Mouse (Mus musculus) adrenal gland, postnatal 25 days (tissue): ENCODE measurements around the gene Atl1. TPM values are rescaled to one million over a fixed set of nuclear protein-coding genes. Genes with fewer than 3 reads are reported as not detected.
A peak's percentile ranks its signal among the peaks of the same experiment; 100 is the strongest.

Experiments
- DNase-seq: peaks from one replicate; pipeline ENCODE4 v3.0.0; 2021; ENCODE audit warnings: mixed read lengths
- long read RNA-seq: library from polyadenylated mRNA; stranded (forward); transcript quantifications from one replicate; pipeline ENCODE4 v2.0.0, GENCODE M21; 2021
- total RNA-seq: library from RNA; stranded (reverse); gene quantifications from 2 replicates; pipeline ENCODE4 v1.2.3, GENCODE M21; 2021

Atl1 gene
- total RNA-seq = 6.3 and 8.0 TPM in 2 replicates
- long read RNA-seq, partial matches to known transcripts = 2 of 6 reads
- long read RNA-seq, other reads (novel, unspliced or antisense) = 4 of 6 reads

DNA sequence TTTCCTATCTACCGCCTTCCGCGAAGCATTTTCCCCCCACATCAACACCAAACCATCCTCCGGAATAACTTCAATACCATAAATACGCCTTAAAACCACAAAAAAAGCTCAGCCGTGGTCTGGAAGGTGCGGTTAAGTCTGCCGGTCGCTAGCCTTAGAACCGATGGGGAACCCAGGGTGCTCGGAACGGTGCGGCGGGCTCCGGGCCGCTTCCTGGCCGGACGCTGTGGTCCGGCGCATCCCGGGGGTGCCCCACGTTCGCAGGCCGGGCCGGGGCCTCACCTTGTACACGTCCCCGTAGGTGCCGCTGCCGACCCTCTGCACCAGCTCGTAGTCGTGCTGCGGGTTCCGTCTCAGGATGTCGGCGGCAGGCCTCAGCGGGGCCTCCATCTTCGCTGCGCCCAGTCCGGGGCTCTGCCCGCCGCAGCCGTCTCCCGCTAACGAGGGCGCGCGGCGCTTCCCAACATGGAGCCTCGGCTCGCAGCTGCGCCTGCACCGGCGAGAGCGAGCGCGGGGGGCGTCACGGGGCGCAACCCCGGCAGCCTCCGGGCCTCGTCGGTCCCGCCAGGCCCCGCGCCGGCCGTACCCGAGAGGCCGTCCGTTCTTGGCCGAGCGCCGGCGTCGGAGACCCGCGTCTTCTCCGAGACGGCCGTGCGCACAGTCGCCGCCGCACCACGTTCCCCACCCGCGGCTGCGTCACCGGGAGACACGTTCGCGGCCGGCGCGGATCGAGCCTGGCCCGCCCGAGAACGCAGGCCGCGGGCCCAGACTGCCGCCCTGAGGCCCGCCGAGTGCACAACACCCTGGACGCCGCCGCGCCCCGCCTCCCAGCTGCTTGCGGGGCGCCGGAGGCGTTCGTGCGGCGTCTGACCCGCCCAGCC lies at the start of gene Atl1, which contains the start of gene Map4k5:
Atl1 (plus strand) TSS at position 244 of the 881 bp plus-strand sequence.
Map4k5 (minus strand) TSS at position 830 of the 881 bp plus-strand sequence.
- peak; percentile 92 for DNase-seq

DNA sequence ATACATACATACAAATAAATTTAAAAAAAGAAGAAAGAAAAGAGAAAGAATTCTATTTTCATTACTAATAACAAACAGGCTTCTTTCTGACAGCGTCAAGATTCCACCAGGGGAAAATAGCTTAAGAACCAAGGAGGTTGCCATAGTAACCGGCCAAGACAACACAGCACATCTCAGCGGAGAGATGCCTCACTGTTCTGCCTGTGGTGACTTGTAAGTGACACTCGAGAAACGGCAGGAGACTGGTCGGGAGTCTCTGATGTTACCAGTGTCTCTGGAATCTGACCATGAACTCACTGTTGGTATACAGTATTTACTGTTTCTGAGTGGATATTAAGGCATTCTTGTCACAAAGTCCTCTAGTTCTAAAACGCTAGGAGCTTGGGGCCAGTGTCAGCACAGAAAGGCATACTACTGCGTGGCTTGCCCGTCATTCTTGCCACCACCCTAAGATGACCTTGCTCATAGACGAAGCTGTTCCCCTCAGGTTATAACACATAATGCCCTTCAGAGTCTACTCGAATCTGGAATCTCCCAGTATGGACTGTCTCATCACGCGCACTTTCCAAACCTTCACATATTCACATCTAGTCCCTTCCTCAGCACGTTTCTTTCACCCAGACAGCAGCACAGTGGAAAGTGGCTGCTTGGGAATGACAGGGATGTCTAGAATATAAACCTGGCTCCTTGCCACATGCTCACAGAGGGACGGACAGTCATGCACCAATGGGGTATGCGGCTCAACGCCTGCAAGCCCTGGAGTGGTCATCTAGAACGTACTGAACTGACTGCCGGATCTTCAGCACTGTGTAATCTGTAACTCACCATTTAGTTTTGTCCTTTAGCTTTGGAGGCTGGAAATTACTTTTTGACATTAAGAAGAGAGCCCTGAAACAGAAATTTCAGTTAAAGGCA lies 48.6 kb upstream of the Atl1 start:
- no peak for DNase-seq

DNA sequence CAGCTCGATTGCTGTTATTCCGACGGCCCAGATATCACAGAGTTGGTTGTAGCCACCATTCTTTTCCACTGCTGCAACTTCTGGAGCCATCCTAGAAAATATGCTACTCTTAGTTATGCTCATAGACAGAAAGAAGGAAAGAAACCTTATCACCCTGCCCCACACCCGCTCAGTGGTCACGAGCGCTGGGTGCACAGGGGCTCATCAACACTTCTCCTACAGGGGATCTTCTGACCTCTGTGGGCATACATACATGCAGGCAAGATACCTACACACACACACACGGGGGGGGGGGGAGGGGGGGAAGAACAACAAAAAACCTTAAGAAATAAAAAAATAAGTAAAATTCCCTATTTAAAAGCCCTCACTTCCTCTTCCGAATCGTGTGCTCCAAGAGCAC lies 46.7 kb upstream of the Atl1 start:
- DNase-seq = no peak

DNA sequence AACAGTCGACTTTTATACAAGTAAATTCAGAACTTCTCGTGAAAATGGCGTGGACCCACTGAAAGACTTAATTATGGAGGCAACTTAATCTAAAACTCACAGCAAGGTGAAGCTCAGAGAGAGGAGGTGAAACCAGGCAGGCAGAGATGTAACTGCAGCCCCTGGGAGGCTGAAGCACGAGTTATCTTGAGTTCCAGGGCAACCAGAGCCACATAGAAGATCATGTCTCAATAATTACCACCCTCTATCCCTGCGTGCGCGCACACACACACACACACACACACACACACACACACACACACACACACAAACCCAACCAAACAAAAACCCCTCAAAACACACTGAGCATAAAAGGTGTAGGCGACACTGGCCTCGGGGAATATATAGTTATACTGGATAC lies 45.9 kb upstream of the Atl1 start:
- DNase-seq = no peak

DNA sequence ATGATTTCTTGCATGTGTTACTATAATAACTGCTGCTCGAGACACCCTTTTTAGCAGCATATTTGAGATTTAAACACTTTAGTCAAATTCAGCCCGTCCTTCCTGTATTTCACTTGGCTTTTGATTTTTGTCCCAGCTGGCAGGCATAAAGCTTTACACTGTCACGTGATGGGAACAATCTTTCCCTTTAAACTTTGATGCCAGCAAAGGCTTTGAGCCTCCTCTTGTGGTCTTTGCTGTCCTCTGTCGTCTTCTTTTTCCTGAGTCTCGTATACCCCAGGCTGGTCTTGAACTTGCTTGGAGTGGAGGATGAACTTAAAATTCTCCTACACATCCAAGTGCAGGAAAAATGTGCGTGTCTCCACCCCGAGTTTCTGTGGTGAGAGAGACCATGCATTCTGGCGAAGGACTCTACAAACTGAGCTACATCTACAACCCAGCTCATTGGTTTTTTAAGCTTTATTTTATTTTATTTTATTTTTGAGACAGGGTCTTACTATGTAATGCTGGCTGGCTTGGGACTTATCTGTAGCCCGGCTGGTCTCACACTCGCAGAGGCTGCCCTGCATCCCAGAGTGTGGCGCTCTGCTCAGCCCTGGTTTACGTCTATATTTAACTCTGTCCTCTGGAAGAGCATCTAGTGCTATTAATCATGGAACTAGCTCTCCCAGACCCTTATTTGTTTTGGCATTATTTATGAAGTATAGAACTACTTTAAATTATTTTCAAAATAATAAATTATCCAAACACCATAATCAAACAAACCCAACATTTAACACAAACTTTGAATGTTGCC lies 44.1 kb upstream of the Atl1 start:
- DNase-seq = no peak

DNA sequence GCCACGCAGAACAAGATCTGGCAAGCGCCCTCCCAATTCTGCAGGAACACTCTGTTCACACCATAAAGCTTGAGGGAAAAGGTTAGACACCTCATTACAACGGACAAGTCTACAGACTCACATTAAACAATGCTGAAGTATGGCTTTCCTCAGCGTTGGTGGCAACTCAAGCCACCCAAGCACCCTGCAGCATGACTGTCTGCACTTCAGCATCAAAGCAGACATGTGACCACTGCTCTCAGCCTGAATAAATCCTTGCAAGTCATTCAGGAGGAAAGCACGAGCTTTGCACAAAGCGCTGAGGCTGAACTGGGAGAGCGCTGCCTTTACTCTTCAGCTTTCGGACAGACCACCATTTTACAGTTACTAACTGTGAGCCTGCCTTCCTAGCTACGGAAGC lies 40.1 kb upstream of the Atl1 start:
- DNase-seq = no peak

DNA sequence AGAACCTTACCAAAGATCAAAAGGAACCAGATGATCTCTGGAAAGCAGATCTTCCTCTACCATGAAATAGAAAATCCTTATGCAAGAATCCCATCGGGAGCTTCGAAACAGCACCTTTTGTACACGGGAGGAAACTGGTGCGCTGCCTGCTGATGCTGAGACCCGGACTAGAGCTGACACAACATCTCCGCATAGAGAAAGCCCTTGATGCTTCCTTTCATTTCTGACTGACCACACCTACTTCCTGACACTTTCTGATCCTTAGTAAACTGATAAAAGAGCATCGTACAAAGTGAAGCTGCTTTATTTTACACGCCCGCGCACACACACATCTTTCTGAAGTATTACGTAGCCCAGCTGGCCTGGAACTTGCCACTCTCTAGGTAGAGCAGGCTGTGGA lies 39.0 kb upstream of the Atl1 start:
- no peak for DNase-seq

DNA sequence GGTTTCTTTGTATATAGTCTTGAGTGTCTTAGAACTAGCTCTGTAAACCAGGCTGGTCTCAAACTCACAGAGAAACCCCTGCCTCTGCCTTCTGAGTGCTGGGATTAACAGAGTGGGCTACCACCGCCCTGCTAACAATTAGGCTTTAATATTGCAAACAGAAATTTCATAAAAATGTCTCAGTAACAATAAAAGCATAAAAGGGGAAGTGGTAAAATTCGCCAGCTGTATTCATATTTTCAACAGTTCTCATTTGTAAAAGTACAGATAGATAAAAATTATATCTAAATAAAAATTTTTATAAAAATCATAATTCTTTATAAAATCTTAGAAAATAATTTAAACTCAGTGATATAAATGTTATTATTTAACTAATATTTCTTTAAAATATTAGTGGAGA lies 38.5 kb upstream of the Atl1 start:
- no peak for DNase-seq

DNA sequence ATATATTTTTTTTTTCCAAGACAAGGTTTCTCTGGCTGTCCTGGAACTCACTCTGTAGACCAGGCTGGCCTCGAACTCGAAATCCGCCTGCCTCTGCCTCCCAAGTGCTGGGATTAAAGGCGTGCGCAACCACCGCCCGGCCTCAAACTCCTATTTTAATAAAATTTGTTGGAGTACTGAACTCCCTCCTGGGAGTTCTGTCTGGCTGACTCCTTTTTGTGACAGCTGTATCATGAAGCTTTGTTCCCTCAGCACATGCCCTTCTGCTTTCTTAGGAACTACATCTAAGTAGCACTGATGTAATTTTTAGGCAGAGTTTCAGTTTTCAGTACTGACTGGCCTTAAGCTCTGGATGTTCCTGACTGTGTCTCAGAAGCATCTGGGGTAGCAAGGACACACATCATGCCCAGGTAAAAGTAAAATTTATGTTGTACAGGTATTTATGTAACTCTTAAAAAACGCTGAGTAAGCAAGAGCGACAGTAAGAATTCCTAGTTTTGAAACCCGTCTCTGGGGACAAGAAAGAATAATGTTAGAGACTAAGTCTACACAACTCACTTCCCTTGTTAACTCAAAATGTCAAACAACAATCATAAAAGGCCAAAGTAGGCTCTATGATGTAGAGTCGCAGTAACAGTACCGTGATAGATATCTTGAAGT lies 36.6 kb upstream of the Atl1 start:
- DNase-seq = no peak

DNA sequence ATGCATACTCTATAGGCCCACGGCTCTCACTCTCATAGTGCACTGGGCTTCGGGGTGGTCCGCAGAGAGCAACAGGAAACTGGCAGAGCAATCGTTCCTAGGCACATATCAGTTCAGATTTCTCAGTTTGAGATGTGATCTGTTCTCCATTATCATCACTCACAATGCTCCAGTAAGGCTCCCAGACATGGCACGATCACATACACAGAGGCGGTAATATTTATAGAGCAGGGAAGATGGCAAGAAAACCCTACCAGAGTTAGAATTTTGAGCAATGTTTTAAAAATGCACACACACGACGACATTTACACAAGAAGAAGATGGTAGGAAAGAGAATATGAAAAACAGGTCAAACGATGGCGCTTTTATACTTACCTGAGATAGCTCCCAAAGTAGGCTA lies 36.0 kb upstream of the Atl1 start:
- no peak for DNase-seq

DNA sequence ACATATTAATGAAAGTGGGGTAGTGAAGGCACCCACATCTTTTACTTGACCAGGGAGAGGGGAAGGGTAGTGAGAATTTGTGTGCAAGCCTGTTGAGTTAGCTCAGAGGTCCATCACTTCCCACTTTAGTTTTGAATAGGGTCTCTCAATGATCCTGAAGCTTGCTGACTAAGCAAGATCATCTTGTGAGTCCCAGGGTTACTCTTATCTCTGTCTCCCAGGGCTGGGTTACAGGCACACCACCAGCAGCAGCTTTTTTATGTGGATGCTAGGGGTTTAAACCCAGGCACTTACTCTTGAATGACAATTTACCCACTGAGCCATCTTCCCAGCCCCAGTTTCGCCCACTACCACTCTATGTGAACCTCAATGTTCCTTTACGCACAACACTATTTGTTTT lies 34.8 kb upstream of the Atl1 start:
- DNase-seq = no peak

DNA sequence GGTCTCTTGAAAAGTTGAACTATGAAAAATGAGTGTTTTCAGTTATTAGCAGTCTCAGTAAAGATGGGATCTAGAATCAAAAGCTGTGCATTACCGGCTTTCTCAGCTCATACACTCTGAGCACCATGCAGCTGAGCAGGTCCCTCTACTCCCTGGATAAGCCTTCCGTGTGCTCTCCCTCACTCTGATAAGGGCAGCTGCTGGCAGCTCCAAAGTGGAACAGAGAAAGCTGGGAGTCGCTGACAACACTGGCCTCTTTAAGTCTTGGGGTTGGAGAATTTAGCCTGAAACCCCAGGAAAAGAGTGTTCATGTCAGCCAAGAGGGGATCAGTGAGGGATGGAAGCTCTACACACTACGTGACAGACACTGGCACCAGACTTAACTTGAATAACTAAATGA lies 33.6 kb upstream of the Atl1 start:
- no peak for DNase-seq

DNA sequence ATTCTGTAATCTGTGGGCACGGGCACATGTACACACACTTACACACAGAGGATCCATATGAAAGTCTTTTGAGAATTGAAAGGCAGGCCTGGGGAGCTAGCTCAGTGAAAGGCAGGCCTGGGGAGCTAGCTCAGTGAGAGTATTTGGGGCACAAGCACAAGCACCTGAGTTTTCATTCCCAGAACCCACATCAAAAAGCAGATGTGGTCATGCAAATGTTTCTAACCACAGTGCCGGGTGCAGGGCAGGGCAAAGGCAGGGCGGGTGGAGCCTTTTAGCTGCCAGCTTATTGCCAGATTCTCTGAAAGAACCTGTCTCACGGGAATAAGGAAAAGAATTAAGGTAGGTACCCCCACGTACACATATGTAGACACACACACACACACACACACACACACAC lies 28.9 kb upstream of the Atl1 start:
- no peak for DNase-seq

DNA sequence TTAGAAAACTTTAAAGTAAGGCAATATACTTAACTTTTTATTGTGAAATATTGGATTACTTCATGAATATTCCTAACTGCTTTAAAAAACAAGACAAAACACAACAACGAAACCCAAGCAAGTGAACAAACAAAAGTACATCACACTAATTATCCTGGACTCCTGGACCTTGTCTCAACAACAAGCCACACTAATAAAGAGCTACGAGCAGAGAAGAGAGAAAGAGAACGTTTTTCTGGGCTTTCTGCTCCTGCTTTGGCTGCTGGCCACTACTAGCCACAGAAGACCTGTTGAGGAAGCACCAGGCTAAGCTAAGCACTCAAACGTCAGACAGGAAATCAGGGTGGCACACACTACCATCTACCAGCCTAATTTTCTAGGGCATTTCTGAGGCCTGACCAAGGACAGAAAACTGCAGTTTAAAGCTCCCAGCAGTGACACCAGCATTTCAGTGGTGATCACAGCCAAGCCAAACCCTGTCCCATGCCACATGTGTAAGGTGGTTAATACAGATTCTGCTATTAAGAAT lies 28.2 kb upstream of the Atl1 start:
- DNase-seq = no peak

DNA sequence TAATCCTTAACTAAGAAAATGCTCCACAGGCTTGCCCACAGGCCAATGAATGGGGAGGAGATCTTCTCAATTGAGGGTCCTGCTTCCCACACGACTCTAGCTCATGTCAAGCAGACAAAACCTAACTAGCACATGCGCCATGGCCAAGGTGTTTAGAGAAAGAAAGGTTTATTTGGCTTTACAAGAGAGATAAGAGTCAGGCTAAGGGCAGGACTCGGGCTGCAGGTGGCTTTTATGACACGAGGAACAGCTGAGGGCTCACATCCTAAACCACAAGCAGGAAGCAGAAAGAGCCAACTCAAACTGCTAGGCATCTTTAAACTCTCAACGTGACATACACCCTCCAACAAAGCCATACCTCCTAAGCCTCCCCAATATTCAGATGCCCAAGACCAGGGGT lies 25.1 kb upstream of the Atl1 start:
- DNase-seq = no peak

DNA sequence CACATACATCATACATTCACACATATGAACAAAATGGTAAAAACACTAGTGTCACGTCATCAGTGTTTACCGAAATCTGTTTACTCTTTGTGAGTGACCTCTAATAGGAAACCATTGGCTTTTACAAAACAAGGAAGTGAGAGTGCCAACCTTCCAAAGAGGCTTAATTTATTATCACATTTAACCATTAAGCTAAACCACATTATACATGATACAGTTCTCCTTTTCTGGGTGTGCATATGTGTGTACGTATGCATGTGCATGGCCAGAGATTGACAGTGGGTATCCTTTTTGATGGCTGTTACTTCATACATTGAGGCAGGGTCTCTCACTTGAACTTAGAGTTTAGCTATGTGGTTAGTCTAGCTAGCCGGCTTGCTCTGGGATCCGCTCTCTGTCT lies 20.8 kb upstream of the Atl1 start:
- no peak for DNase-seq

DNA sequence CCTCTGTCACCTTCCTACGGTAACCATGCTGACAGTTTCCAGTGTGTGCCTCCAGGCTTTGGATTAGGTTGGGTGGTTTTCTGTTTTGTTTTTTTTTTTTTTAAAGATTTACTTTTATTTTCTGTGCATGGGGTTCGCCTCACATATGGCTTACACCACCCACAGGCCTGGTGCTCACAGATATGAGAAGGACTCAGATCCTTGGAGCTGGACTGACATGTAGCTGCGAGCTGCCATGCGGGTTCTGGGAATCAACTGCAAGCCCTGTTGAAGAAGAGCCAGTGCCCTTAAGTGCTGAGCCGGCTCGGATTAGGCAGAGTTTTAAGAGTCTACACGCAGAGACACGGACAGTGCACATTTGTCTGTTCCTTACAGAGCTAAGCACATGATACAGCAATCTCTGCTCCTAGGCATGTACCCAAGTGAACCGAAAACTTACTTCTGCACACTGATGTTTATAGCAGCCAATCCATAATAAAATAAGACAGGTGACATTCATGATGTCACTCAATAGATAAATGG lies 14.5 kb upstream of the Atl1 start:
- DNase-seq = no peak

DNA sequence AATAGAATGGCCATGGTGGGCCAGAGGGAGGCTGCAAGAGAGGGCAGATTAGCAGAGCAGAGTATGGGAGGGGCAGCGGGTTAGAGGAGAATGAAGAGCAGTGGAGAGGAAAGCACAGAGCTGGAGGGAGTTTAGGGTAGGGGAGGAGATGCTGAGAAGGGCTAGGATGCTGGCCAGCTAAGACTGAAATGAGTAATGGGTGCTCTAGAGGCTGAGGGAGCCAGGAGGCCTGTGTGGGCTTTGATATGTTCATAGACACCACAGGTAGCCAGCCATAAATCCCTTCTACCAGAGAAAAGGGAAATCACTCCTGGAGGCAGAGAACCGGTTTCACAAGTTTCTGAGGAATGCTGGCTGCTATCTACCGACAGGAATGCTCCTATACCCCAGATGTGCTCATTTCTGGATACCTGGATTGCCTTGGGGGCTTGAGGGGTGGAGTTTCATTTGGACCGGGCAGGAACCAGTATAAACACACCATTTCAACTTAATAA lies 13.2 kb upstream of the Atl1 start:
- DNase-seq = no peak

DNA sequence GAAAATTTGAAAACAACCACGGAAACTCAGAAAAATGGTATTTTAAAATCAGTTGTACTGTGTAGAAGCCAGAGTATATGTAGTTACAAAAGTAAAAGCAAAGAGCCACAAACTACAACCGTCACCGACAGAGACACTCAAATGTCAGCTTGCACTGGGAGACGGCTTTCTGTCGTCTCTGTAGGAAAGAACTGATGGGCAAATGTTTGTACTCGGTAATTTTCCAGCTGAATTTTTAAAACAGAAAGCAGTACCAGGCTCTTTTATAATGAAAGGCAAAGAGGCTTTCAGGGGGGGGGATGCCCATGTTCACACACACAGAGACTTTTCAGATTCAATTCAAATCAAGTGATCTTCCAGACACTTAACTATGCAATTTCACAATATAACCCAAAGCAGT lies 12.7 kb upstream of the Atl1 start:
- DNase-seq = no peak

DNA sequence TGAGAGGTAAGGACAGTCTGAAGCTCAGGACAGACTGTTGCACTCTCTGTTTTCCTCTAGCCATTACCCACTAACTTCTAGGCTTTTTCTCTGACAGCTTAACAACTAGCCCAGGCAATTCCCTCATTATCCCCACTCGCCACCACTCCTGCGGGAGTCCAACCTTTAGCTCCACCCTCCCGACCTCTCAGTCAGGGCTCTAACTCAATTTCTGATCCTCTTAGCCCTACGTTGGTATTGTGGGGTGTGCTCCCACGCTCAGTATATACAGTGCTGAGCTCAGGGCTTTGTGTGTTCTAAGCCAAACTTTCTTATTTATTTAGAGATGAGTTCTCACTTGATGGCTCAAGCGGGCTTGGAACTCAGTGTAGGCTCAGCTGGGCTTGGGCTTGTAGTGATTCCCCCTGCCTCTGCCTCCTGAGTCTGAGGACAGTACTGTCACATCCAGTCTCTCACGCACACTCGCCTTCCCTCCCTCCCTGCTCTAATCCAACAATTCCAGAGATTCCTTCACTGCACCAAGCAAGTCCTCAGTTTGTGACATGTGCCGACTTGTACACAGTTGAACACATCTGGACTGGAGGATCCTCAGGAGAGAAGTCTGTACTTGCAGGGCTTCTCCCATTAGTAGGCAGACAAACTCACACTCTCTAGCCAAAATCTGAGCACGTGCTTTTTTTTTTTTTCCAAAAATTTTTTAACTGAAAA lies 11.1 kb upstream of the Atl1 start:
- no peak for DNase-seq
